In genomic region chr3:146708381-146708780, GRCm38 (mm10) we compare ENCODE assay signal across 18 mouse cellular contexts. TPM values are rescaled to one million over a fixed set of nuclear protein-coding genes. Genes with fewer than 3 reads are reported as not detected.
"Had no signal": no experiment of that assay in that cellular context is flagged by ENCODE, and none has a peak within 500 bp of the region (broad histone marks: within the 10 kb centered on the region; RNA-seq: fewer than 3 reads in every experiment).

No protein-coding gene starts in this region.

- H3K9ac ChIP-seq: lung, embryonic 14.5 days; midbrain, embryonic 13.5 days had no signal

- H3K9me3 ChIP-seq: limb, embryonic 10.5 days; midbrain, embryonic 13.5 days had no signal

- H3K4me3 ChIP-seq: layer of hippocampus, adult 2 months; limb, embryonic 10.5 days; midbrain, embryonic 13.5 days had no signal

- H3K27ac ChIP-seq: hindbrain, postnatal 0 days; layer of hippocampus, adult 2 months; limb, embryonic 10.5 days; macrophage; midbrain, embryonic 13.5 days had no signal

- H3K4me1 ChIP-seq: limb, embryonic 10.5 days; midbrain, embryonic 13.5 days had no signal

- DNase-seq: kidney, adult 9 months; kidney, postnatal 10 days; kidney, postnatal 4 days; lung, embryonic 14.5 days; lung, postnatal 10 days; right cerebral cortex, adult 18-20 months; thymus, adult 18-20 months; thymus, postnatal 14 days had no signal

- ATAC-seq: hindbrain, postnatal 0 days; midbrain, embryonic 13.5 days had no signal

- H3K36me3 ChIP-seq: limb, embryonic 10.5 days; midbrain, embryonic 13.5 days had no signal

- H3K4me2 ChIP-seq: lung, embryonic 14.5 days; midbrain, embryonic 13.5 days had no signal

- H3K27me3 ChIP-seq: midbrain, embryonic 13.5 days had no signal

RNA-seq across cellular contexts. Expression of gene Samd13, which starts 23.0 kb away (rescaled TPM):
- polyA plus RNA-seq: macrophage had no signal

RNA-seq across cellular contexts. Expression of gene 4930503B20Rik, which starts 57.3 kb away (rescaled TPM):
- total RNA-seq: hindbrain, postnatal 0 days; layer of hippocampus, adult 2 months; layer of hippocampus, postnatal 10 days; left cerebral cortex, postnatal 10 days; midbrain, postnatal 0 days had no signal
- polyA plus RNA-seq: hindbrain, postnatal 0 days; intestine, embryonic 14.5 days; limb, embryonic 10.5 days; lung, embryonic 14.5 days; macrophage; midbrain, embryonic 13.5 days; midbrain, postnatal 0 days; neural tube, embryonic 14.5 days had no signal
